Mouse (Mus musculus) MEL (cell line): ENCODE measurements around the gene Fbln2. TPM values are rescaled to one million over a fixed set of nuclear protein-coding genes. Genes with fewer than 3 reads are reported as not detected.

ENCODE experiments used
- DNase-seq: peaks from one replicate; pipeline ENCODE4 v3.0.0; 2011; ENCODE audit warnings: low read depth, low spot score
- H3K27ac ChIP-seq: 2 replicates; pipeline ENCODE4 v1.5.1; 2012; ENCODE audit warnings: low read depth, mild to moderate bottlenecking, control low read depth, low read length, moderate library complexity; ENCODE audit not compliant: control insufficient read depth
- H3K27me3 ChIP-seq, 2 experiments: fragments of 150-350 bp in 1 of 2; sonication (generic) in 1 of 2; 2 replicates each; pipeline ENCODE4 v1.6.1; 2012; ENCODE audit warnings: low read length in 2 of 2, mild to moderate bottlenecking in 2 of 2, improper control_type of control experiment in 1 of 2, moderate library complexity in 1 of 2; ENCODE audit not compliant: insufficient read depth in 2 of 2, control insufficient read depth in 1 of 2
- H3K36me3 ChIP-seq, 2 experiments: 2 replicates each; pipeline ENCODE4 v1.6.1; 2012 to 2014; ENCODE audit warnings: low read length in 2 of 2, improper control_type of control experiment in 1 of 2, inconsistent platforms in 1 of 2, mild to moderate bottlenecking in 1 of 2; ENCODE audit not compliant: insufficient read depth in 2 of 2, control insufficient read depth in 1 of 2
- H3K4me1 ChIP-seq, 2 experiments: fragments of 150-350 bp in 1 of 2; sonication (generic) in 1 of 2; 2 replicates each; pipeline ENCODE4 v1.6.1; 2012; ENCODE audit warnings: low read length in 2 of 2, improper control_type of control experiment in 1 of 2, mild to moderate bottlenecking in 1 of 2; ENCODE audit not compliant: insufficient read depth in 2 of 2, control insufficient read depth in 1 of 2
- H3K4me3 ChIP-seq, 2 experiments: fragments of 150-350 bp in 1 of 2; sonication (generic) in 1 of 2; 2 replicates each; pipeline ENCODE4 v1.5.1; 2012; ENCODE audit warnings: low read depth in 2 of 2, low read length in 2 of 2, mild to moderate bottlenecking in 2 of 2, moderate library complexity in 2 of 2, control low read depth in 1 of 2, improper control_type of control experiment in 1 of 2; ENCODE audit not compliant: control insufficient read depth in 1 of 2, insufficient read depth in 1 of 2
- H3K79me2 ChIP-seq: 2 replicates; pipeline ENCODE4 v1.6.1; 2012; ENCODE audit warnings: mild to moderate bottlenecking, low read length, moderate library complexity; ENCODE audit not compliant: control insufficient read depth, poor library complexity, insufficient read depth
- H3K9ac ChIP-seq: 2 replicates; pipeline ENCODE4 v1.6.1; 2012; ENCODE audit warnings: low read depth, mild to moderate bottlenecking, control low read depth, low read length, moderate library complexity; ENCODE audit not compliant: control insufficient read depth, poor library complexity, severe bottlenecking
- H3K9me3 ChIP-seq: fragments of 150-350 bp; sonication (generic); replicated peaks from 2 replicates; pipeline ENCODE4 v1.6.1; 2012; ENCODE audit warnings: mild to moderate bottlenecking, low read length, improper control_type of control experiment, moderate library complexity; ENCODE audit not compliant: insufficient read depth
- CHD1 ChIP-seq: IDR thresholded peaks from 2 replicates; pipeline ENCODE4 v1.6.1; 2012; ENCODE audit warnings: low read depth, mild to moderate bottlenecking, inconsistent platforms, low read length, improper control_type of control experiment
- CHD2 ChIP-seq: IDR thresholded peaks from 2 replicates; pipeline ENCODE4 v1.6.1; 2011; ENCODE audit warnings: low read length, improper control_type of control experiment
- CTCF ChIP-seq, 3 experiments: IDR thresholded peaks in 2 of 3; conservative IDR thresholded peaks in 1 of 3; 2 replicates each; pipeline ENCODE4 v1.5.1; 2011 to 2012; ENCODE audit warnings: low read length in 3 of 3, low read depth in 2 of 3, mild to moderate bottlenecking in 2 of 3, improper control_type of control experiment in 1 of 3, inconsistent platforms in 1 of 3, mixed read lengths in 1 of 3, moderate library complexity in 1 of 3; ENCODE audit not compliant: control insufficient read depth in 1 of 3, insufficient read depth in 1 of 3, poor library complexity in 1 of 3, severe bottlenecking in 1 of 3
- E2F4 ChIP-seq: IDR thresholded peaks from 2 replicates; pipeline ENCODE4 v1.6.1; 2011; ENCODE audit warnings: low read depth, low read length, improper control_type of control experiment, borderline replicate concordance
- EP300 ChIP-seq, 2 experiments: IDR thresholded peaks; 2 replicates each; pipeline ENCODE4 v1.6.1; 2011; ENCODE audit warnings: improper control_type of control experiment in 2 of 2, low read length in 2 of 2, low read depth in 1 of 2, mild to moderate bottlenecking in 1 of 2
- ETS1 ChIP-seq: IDR thresholded peaks from 2 replicates; pipeline ENCODE4 v1.6.1; 2012; ENCODE audit warnings: low read depth, mild to moderate bottlenecking, inconsistent platforms, low read length, improper control_type of control experiment, moderate library complexity
- GABPA ChIP-seq: IDR thresholded peaks from 2 replicates; pipeline ENCODE4 v1.6.1; 2012; ENCODE audit warnings: low read depth, mild to moderate bottlenecking, inconsistent platforms, low read length, improper control_type of control experiment, moderate library complexity
- HCFC1 ChIP-seq: IDR thresholded peaks from 2 replicates; pipeline ENCODE4 v1.6.1; 2012; ENCODE audit warnings: low read depth, mild to moderate bottlenecking, inconsistent platforms, low read length, improper control_type of control experiment, moderate library complexity
- KAT2A ChIP-seq: conservative IDR thresholded peaks from 2 replicates; pipeline ENCODE4 v1.6.1; 2012; ENCODE audit warnings: low read depth, low read length, improper control_type of control experiment, inconsistent platforms
- MAFK ChIP-seq: IDR thresholded peaks from 2 replicates; pipeline ENCODE4 v1.6.1; 2011; ENCODE audit warnings: low read depth, mild to moderate bottlenecking, low read length, improper control_type of control experiment, borderline replicate concordance
- MYB ChIP-seq: IDR thresholded peaks from 2 replicates; pipeline ENCODE4 v1.6.1; 2011; ENCODE audit warnings: mild to moderate bottlenecking, low read depth, low read length, improper control_type of control experiment
- POLR2A ChIP-seq, 2 experiments: IDR thresholded peaks; 2 replicates each; pipeline ENCODE4 v1.6.1; 2011 to 2012; ENCODE audit warnings: low read length in 2 of 2, mild to moderate bottlenecking in 2 of 2, control low read depth in 1 of 2, improper control_type of control experiment in 1 of 2, low read depth in 1 of 2, moderate library complexity in 1 of 2; ENCODE audit not compliant: control insufficient read depth in 1 of 2, insufficient read depth in 1 of 2, poor library complexity in 1 of 2
- POLR2AphosphoS2 ChIP-seq: IDR thresholded peaks from 2 replicates; pipeline ENCODE4 v1.6.1; 2011; ENCODE audit warnings: low read length, improper control_type of control experiment
- POLR2AphosphoS5 ChIP-seq: IDR thresholded peaks from 2 replicates; pipeline ENCODE4 v1.6.1; 2012; ENCODE audit warnings: low read depth, borderline replicate concordance, mild to moderate bottlenecking, inconsistent platforms, low read length, moderate library complexity, mixed read lengths
- SIN3A ChIP-seq: IDR thresholded peaks from 2 replicates; pipeline ENCODE4 v1.6.1; 2012; ENCODE audit warnings: low read length, improper control_type of control experiment, inconsistent platforms
- TBP ChIP-seq: IDR thresholded peaks from 2 replicates; pipeline ENCODE4 v1.8.0; 2011; ENCODE audit warnings: low read depth, low read length, improper control_type of control experiment
- TCF12 ChIP-seq: IDR thresholded peaks from 2 replicates; pipeline ENCODE4 v1.6.1; 2014; ENCODE audit warnings: low read depth, mild to moderate bottlenecking, inconsistent platforms, low read length, improper control_type of control experiment, moderate library complexity
- UBTF ChIP-seq: IDR thresholded peaks from 2 replicates; pipeline ENCODE4 v1.6.1; 2012; ENCODE audit warnings: low read depth, mild to moderate bottlenecking, inconsistent platforms, low read length, improper control_type of control experiment, moderate library complexity, borderline replicate concordance; ENCODE audit not compliant: insufficient read depth
- USF1 ChIP-seq: IDR thresholded peaks from 2 replicates; pipeline ENCODE4 v1.6.1; 2014; ENCODE audit warnings: low read depth, mild to moderate bottlenecking, inconsistent platforms, low read length, improper control_type of control experiment, moderate library complexity
- USF2 ChIP-seq, 2 experiments: IDR thresholded peaks; 2 replicates each; pipeline ENCODE4 v1.6.1; 2011 to 2012; ENCODE audit warnings: improper control_type of control experiment in 2 of 2, low read length in 2 of 2, borderline replicate concordance in 1 of 2, inconsistent platforms in 1 of 2, low read depth in 1 of 2, mild to moderate bottlenecking in 1 of 2; ENCODE audit not compliant: insufficient read depth in 1 of 2
- ZC3H11A ChIP-seq: IDR thresholded peaks from 2 replicates; pipeline ENCODE4 v1.6.1; 2012; ENCODE audit warnings: low read depth, mild to moderate bottlenecking, inconsistent platforms, low read length, improper control_type of control experiment
- ZKSCAN1 ChIP-seq: IDR thresholded peaks from 2 replicates; pipeline ENCODE4 v1.6.1; 2012; ENCODE audit warnings: low read depth, mild to moderate bottlenecking, inconsistent platforms, low read length, improper control_type of control experiment, moderate library complexity
- ZMIZ1 ChIP-seq: IDR thresholded peaks from 2 replicates; pipeline ENCODE4 v1.6.1; 2012; ENCODE audit warnings: low read depth, mild to moderate bottlenecking, inconsistent platforms, low read length, improper control_type of control experiment, moderate library complexity
- polyA plus RNA-seq, 2 experiments: library from polyadenylated mRNA; stranded (reverse) in 1 of 2; unstranded in 1 of 2; fragments of >175 nt in 1 of 2; fragments of >200 nt in 1 of 2; gene quantifications; 2 replicates each; pipeline versions ENCODE4 v1.2.1 to v1.2.4; 2012; ENCODE audit warnings: low replicate concordance in 2 of 2, low read depth in 1 of 2; ENCODE audit not compliant: insufficient read length in 2 of 2, insufficient read depth in 1 of 2, missing spikeins in 1 of 2
- total RNA-seq: library from RNA; depleted of rRNA; stranded (reverse); fragments of 300-350 nt; gene quantifications from 2 replicates; pipeline ENCODE4 v1.2.3, GENCODE M21; 2012

The Fbln2 gene
- total and polyA plus RNA-seq, 3 experiments = 1.9 to 2.3 TPM; not detected in 1

- DNase-seq = no peak
- Histone ChIP-seq H3K79me2 (no peaks in the 10 kb centered on the region), H3K9ac (no peak overlapping the region), H3K27ac (no peak overlapping the region), H3K4me1 (no peaks in the 10 kb centered on the region), H3K9me3 (no peaks in the 10 kb centered on the region), H3K4me3 (no peak overlapping the region), H3K36me3 (no peaks in the 10 kb centered on the region), H3K27me3 (peaks cover 0 to 3% of the 10 kb centered on the region in 2 experiments; a peak in 2 of 4 replicates)
- no peak for TF ChIP-seq USF1
- TF ChIP-seq CHD1 = no peak
- no peak for TF ChIP-seq POLR2AphosphoS5
- no peak for TF ChIP-seq CHD2
- TF ChIP-seq E2F4 = no peak
- no peak for TF ChIP-seq SIN3A
- no peak for TF ChIP-seq POLR2AphosphoS2
- TF ChIP-seq MAFK = no peak
- no peak for TF ChIP-seq MYB
Observed at GRCm38 (mm10) chr6:91200429-91201188, 11.6 kb upstream of the Fbln2 start.

- no peaks in the 10 kb centered on the region for H3K79me2 ChIP-seq
- H3K9ac ChIP-seq = no peak overlapping the region
- H3K9me3 ChIP-seq = no peaks in the 10 kb centered on the region
- no peaks in the 10 kb centered on the region for H3K36me3 ChIP-seq
- peaks cover 3 to 6% of the 10 kb centered on the region in 2 experiments; a peak in 3 of 4 replicates for H3K27me3 ChIP-seq
- DNase-seq = no peak
- TF ChIP-seq UBTF (no peak), USF1 (no peak), GABPA (no peak), POLR2AphosphoS2 (no peak), EP300 (IDR thresholded peaks at IDR 0.05; ENCODE audit: low read depth in 1 of 2, low read length in 2 of 2) (no peak), CTCF (IDR thresholded peaks at IDR 0.05 in 2 of 3, conservative IDR thresholded peaks at IDR 0.05 in 1 of 3; ENCODE audit: control insufficient read depth in 1 of 3, insufficient read depth in 1 of 3, low read depth in 2 of 3, low read length in 3 of 3, poor library complexity in 1 of 3, severe bottlenecking in 1 of 3) (no peak), USF2 (IDR thresholded peaks at IDR 0.05; ENCODE audit: borderline replicate concordance in 1 of 2, insufficient read depth in 1 of 2, low read depth in 1 of 2, low read length in 2 of 2) (no peak), POLR2A (IDR thresholded peaks at IDR 0.05; ENCODE audit: control insufficient read depth in 1 of 2, insufficient read depth in 1 of 2, low read depth in 1 of 2, low read length in 2 of 2, poor library complexity in 1 of 2) (no peak), ETS1 (no peak), ZMIZ1 (no peak), TBP (no peak), ZC3H11A (no peak), POLR2AphosphoS5 (no peak), E2F4 (no peak), HCFC1 (no peak), ZKSCAN1 (no peak), CHD1 (no peak), KAT2A (no peak), TCF12 (no peak)
- no peak overlapping the region for H3K4me3 ChIP-seq
- no peak overlapping the region for H3K27ac ChIP-seq
- no peaks in the 10 kb centered on the region for H3K4me1 ChIP-seq
Observed at GRCm38 (mm10) chr6:91201881-91202341, 10.3 kb upstream of the Fbln2 start.
